Mouse (Mus musculus): ENCODE results near the gene Fetub. TPM values are rescaled to one million over a fixed set of nuclear protein-coding genes. Genes with fewer than 3 reads are reported as not detected.

Gene Fetub
- under 1 TPM; 0.22 to 0.30 TPM for total RNA-seq (2021)
- long read RNA-seq, result 0 reads

GRCm38 (mm10) chr16:22918034-22918433, at the start of gene Fetub:
Fetub (plus strand) TSS chr16:22918334.
- no peak for DNase-seq (ENCODE audit: low spot score in 2 of 2)

GRCm38 (mm10) chr16:22872397-22872796, 45.7 kb upstream of the Fetub start:
- peak in 1 of 2 experiments; percentile 25 for DNase-seq (ENCODE audit: low spot score in 2 of 2)

- peak in 1 of 2 experiments; percentile 20 for DNase-seq (ENCODE audit: low spot score in 2 of 2)
Observed at GRCm38 (mm10) chr16:22873369-22873768, 44.8 kb upstream of the Fetub start.

GRCm38 (mm10) chr16:22876218-22877043, 41.7 kb upstream of the Fetub start:
- DNase-seq (ENCODE audit: low spot score in 2 of 2), result peak in 1 of 2 experiments; percentile 65

- DNase-seq (ENCODE audit: low spot score in 2 of 2), result peak; percentile 29 to 43
Observed at GRCm38 (mm10) chr16:22877660-22878390, 40.3 kb upstream of the Fetub start.

GRCm38 (mm10) chr16:22878716-22879115, 39.4 kb upstream of the Fetub start:
- DNase-seq (ENCODE audit: low spot score in 2 of 2), result no peak

- no peak for DNase-seq (ENCODE audit: low spot score in 2 of 2)
Observed at GRCm38 (mm10) chr16:22879945-22880595, 38.1 kb upstream of the Fetub start.

GRCm38 (mm10) chr16:22880900-22881299, 37.2 kb upstream of the Fetub start:
- DNase-seq (ENCODE audit: low spot score in 2 of 2), result no peak

- no peak for DNase-seq (ENCODE audit: low spot score in 2 of 2)
Observed at GRCm38 (mm10) chr16:22881487-22881886, 36.6 kb upstream of the Fetub start.

- no peak for DNase-seq (ENCODE audit: low spot score in 2 of 2)
Observed at GRCm38 (mm10) chr16:22883441-22883840, 34.7 kb upstream of the Fetub start.

- DNase-seq (ENCODE audit: low spot score in 2 of 2), result no peak
Observed at GRCm38 (mm10) chr16:22885356-22885755, 32.8 kb upstream of the Fetub start.

- DNase-seq (ENCODE audit: low spot score in 2 of 2), result no peak
Observed at GRCm38 (mm10) chr16:22886726-22887125, 31.4 kb upstream of the Fetub start.

- no peak for DNase-seq (ENCODE audit: low spot score in 2 of 2)
Observed at GRCm38 (mm10) chr16:22888835-22889234, 29.3 kb upstream of the Fetub start.

GRCm38 (mm10) chr16:22889716-22890115, 28.4 kb upstream of the Fetub start:
- no peak for DNase-seq (ENCODE audit: low spot score in 2 of 2)

- DNase-seq (ENCODE audit: low spot score in 2 of 2), result no peak
Observed at GRCm38 (mm10) chr16:22890683-22891510, 27.2 kb upstream of the Fetub start, which contains the start of gene Ahsg. Ahsg (plus strand) TSS chr16:22891277.

GRCm38 (mm10) chr16:22891733-22892154, 26.4 kb upstream of the Fetub start:
- no peak for DNase-seq (ENCODE audit: low spot score in 2 of 2)

GRCm38 (mm10) chr16:22894095-22894494, 24.0 kb upstream of the Fetub start:
- DNase-seq (ENCODE audit: low spot score in 2 of 2), result no peak

GRCm38 (mm10) chr16:22896618-22897017, 21.5 kb upstream of the Fetub start:
- no peak for DNase-seq (ENCODE audit: low spot score in 2 of 2)

- DNase-seq (ENCODE audit: low spot score in 2 of 2), result no peak
Observed at GRCm38 (mm10) chr16:22899346-22899745, 18.8 kb upstream of the Fetub start.

GRCm38 (mm10) chr16:22899866-22900570, 18.1 kb upstream of the Fetub start:
- no peak for DNase-seq (ENCODE audit: low spot score in 2 of 2)
